Mouse (Mus musculus) limb, embryonic 15.5 days (tissue): ENCODE results near the gene Ltbp2. TPM values are rescaled to one million over a fixed set of nuclear protein-coding genes. Genes with fewer than 3 reads are reported as not detected.

Source experiments
- ATAC-seq: fragments of 200-750 bp; cut with Nextera tagmentation; 2 replicates; pipeline ENCODE4 v1.8.0; 2017; ENCODE audit warnings: low read depth, moderate TSS enrichment; ENCODE audit not compliant: insufficient number of reproducible peaks, low FRiP score, low TSS enrichment
- H3K27ac ChIP-seq: fragments of 300-500 bp; sonication (generic); 2 replicates; pipeline ENCODE4 v1.5.1; 2015; ENCODE audit warnings: moderate library complexity, mild to moderate bottlenecking, inconsistent platforms
- H3K27me3 ChIP-seq: fragments of 300-500 bp; sonication (generic); 2 replicates; pipeline ENCODE4 v1.6.1; 2015; ENCODE audit warnings: inconsistent platforms
- H3K36me3 ChIP-seq: fragments of 300-500 bp; sonication (generic); 2 replicates; pipeline ENCODE4 v1.6.1; 2015; ENCODE audit warnings: inconsistent platforms
- H3K4me1 ChIP-seq: fragments of 300-500 bp; sonication (generic); 2 replicates; pipeline ENCODE4 v1.6.1; 2015; ENCODE audit warnings: inconsistent platforms
- H3K4me2 ChIP-seq: fragments of 300-500 bp; sonication (generic); 2 replicates; pipeline ENCODE4 v1.6.1; 2015; ENCODE audit warnings: mild to moderate bottlenecking, inconsistent platforms
- H3K4me3 ChIP-seq: fragments of 300-500 bp; sonication (generic); 2 replicates; pipeline ENCODE4 v1.5.1; 2015; ENCODE audit warnings: mild to moderate bottlenecking, inconsistent platforms
- H3K9ac ChIP-seq: fragments of 300-500 bp; sonication (generic); 2 replicates; pipeline ENCODE4 v1.6.1; 2015; ENCODE audit warnings: inconsistent platforms
- H3K9me3 ChIP-seq: fragments of 300-500 bp; sonication (generic); 2 replicates; pipeline ENCODE4 v1.6.1; 2016; ENCODE audit warnings: inconsistent platforms
- WGBS: fragments of 180-500 bp; shearing (Covaris S2); methylation state at CpG from one replicate; pipeline ENCODE4 v1.1.7; 2015; 5-methylcytosine and 5-hydroxymethylcytosine counted together
- polyA plus RNA-seq: library from polyadenylated mRNA; unstranded; fragments of >200 nt; fragmentation: Nextera tagmentation; extraction: Ambion mirVana; gene quantifications from 2 replicates; pipeline ENCODE4 v1.2.1, GENCODE M21; 2015

The Ltbp2 gene
- polyA plus RNA-seq = 7.1 and 8.7 TPM in 2 replicates

DNA sequence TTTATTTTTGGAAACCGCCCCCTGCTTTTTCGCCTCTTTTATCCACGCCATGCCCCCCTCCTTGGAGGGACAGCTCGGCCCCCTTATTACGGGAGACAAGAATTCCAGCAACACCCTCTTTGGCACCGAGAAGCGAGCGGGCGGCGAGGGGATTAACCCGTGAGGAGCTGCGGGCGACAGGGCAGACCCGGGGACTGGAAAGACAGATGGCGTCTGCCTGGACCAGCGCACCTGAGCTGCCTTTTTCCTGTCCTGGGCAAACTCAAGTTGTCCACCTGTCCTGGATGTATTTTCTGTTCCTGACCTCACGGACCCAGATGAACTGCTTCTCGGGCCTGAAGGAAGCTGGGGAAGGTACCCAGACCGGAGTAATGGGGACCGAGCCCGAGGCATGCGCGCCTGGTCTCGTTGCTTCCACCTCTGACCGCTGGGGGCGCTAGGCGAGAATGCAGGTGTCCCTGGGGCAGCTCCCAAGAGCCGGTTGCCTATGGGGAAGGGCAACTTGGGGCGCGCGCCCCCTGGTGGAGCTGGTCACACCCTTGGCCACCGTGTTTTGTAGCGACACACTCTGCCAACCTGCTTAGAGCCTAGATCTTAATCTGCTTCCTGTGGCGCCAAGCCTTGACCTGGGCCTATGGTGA, at the start of gene Ltbp2:
Ltbp2 (minus strand) TSS at position 52 of the 641 bp plus-strand sequence.
- 2% methylated on average over 34 of the region's 34 CpGs for WGBS
- Histone ChIP-seq H3K27me3 (peaks cover 60% of the 10 kb centered on the region), H3K4me1 (peaks cover 34% of the 10 kb centered on the region), H3K4me3 (peak within 1 kb of the TSS; percentile 45), H3K36me3 (no peaks in the 10 kb centered on the region), H3K4me2 (peak within 1 kb of the TSS; percentile 65), H3K9ac (0 out of 2 replicates have a peak within 1 kb of the TSS, but pooled peaks have one; percentile 35), H3K9me3 (no peaks in the 10 kb centered on the region), H3K27ac (no peak within 1 kb of the TSS)
- ATAC-seq = 0 out of 2 replicates have a peak, but pooled peaks have one; percentile 22

DNA sequence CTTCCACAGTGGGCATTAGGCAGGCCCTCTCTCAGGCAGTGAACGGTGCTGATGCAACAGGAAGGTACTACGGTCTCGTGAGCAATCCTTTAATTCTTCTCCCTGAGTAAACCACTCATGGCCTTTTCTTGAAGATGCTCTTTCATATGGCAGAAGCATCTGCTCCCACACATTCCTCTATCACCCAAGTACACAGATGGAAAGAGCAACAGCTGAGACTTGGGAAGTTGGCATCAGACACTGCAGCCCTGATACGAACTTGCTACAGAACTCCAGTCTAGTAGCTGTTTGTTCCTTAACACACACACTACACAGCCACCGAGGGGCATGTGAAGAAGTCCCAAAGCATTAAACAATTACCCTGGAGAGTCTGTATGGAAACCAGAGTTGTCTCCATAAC, 48.0 kb upstream of the Ltbp2 start:
- H3K4me1 ChIP-seq = no peaks in the 10 kb centered on the region
- H3K36me3 ChIP-seq = peaks cover 75% of the 10 kb centered on the region
- 90% methylated on average over 5 of the region's 5 CpGs for WGBS
- no peaks in the 10 kb centered on the region for H3K9me3 ChIP-seq
- no peaks in the 10 kb centered on the region for H3K27me3 ChIP-seq
- no peak overlapping the region for H3K9ac ChIP-seq
- ATAC-seq = no peak
- no peak overlapping the region for H3K4me3 ChIP-seq
- no peak overlapping the region for H3K4me2 ChIP-seq
- H3K27ac ChIP-seq = no peak overlapping the region

GRCm38 (mm10) chr12:84921881-84922419, 45.6 kb upstream of the Ltbp2 start:
- Histone ChIP-seq H3K4me2 (no peak overlapping the region), H3K9ac (no peak overlapping the region), H3K4me1 (peaks cover 3% of the 10 kb centered on the region; the same call in 1 of the 2 replicates), H3K27me3 (no peaks in the 10 kb centered on the region), H3K4me3 (no peak overlapping the region), H3K9me3 (no peaks in the 10 kb centered on the region), H3K27ac (no peak overlapping the region), H3K36me3 (peaks cover 70% of the 10 kb centered on the region)
- WGBS = 80% methylated on average over 8 of the region's 8 CpGs
- no peak for ATAC-seq

DNA sequence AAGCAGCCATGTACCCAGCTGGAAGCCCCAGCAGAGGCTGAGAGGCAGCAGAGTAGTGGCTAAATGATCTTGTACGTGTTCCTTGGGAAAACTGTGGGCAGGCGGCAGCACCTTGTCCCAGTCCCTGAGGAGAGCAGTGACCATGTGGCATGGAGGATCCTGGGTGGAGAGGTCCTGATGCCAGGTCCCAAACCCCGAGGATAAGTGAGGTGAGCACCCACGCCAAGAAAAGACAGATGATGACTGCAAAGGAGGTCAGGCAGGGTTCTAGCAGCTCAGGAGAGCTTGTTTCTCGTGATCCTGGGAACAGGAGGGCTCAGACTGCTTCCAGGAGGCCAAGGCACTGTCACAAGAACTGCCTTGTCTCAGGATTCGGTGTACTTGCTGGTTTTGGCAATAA, 42.5 kb upstream of the Ltbp2 start:
- 77% methylated on average over 6 of the region's 6 CpGs for WGBS
- no peak overlapping the region for H3K9ac ChIP-seq
- no peaks in the 10 kb centered on the region for H3K27me3 ChIP-seq
- no peak for ATAC-seq
- peaks cover 22% of the 10 kb centered on the region for H3K4me1 ChIP-seq
- no peak overlapping the region for H3K27ac ChIP-seq
- no peaks in the 10 kb centered on the region for H3K9me3 ChIP-seq
- H3K36me3 ChIP-seq = peaks cover 38% of the 10 kb centered on the region
- H3K4me3 ChIP-seq = no peak overlapping the region
- no peak overlapping the region for H3K4me2 ChIP-seq

- Histone ChIP-seq H3K4me1 (peaks cover 32% of the 10 kb centered on the region), H3K36me3 (peaks cover 33% of the 10 kb centered on the region), H3K9ac (no peak overlapping the region), H3K27ac (no peak overlapping the region), H3K27me3 (no peaks in the 10 kb centered on the region), H3K9me3 (no peaks in the 10 kb centered on the region), H3K4me2 (no peak overlapping the region), H3K4me3 (no peak overlapping the region)
- WGBS = 71% methylated on average over 3 of the region's 3 CpGs
- no peak for ATAC-seq
Observed at GRCm38 (mm10) chr12:84917799-84918198, 41.5 kb upstream of the Ltbp2 start.

DNA sequence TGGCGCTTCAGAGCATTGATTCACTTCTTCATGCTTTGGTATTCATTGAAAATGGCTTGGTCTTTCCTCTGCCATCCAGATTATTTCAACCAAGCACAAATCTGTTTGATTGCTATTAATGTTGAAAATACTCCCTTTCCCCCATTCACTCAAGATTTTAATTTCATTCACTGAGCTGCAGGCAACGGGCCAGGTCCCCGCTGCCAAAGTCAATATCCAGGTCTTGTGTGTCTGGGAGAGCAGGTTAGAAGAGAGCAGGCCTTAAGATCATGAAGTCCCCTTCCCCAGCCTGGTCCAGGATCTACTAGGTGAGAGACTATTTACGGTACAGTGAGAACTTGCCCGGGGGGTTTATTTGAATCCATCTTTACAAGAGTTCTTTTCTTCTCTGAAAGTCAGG, 38.6 kb upstream of the Ltbp2 start:
- Histone ChIP-seq H3K27me3 (no peaks in the 10 kb centered on the region), H3K9me3 (no peaks in the 10 kb centered on the region), H3K27ac (no peak overlapping the region), H3K4me1 (peaks cover 42% of the 10 kb centered on the region), H3K9ac (no peak overlapping the region), H3K36me3 (peaks cover 17% of the 10 kb centered on the region), H3K4me2 (no peak overlapping the region), H3K4me3 (no peak overlapping the region)
- WGBS = 65% methylated on average over 5 of the region's 5 CpGs
- ATAC-seq = no peak

GRCm38 (mm10) chr12:84912652-84913104, 36.3 kb upstream of the Ltbp2 start:
- no peak overlapping the region for H3K9ac ChIP-seq
- no peak overlapping the region for H3K4me3 ChIP-seq
- ATAC-seq = no peak
- H3K4me2 ChIP-seq = no peak overlapping the region
- WGBS = 71% methylated on average over 4 of the region's 4 CpGs
- H3K27ac ChIP-seq = no peak overlapping the region
- H3K9me3 ChIP-seq = no peaks in the 10 kb centered on the region
- peaks cover 42% of the 10 kb centered on the region for H3K4me1 ChIP-seq
- H3K27me3 ChIP-seq = no peaks in the 10 kb centered on the region
- no peaks in the 10 kb centered on the region for H3K36me3 ChIP-seq

DNA sequence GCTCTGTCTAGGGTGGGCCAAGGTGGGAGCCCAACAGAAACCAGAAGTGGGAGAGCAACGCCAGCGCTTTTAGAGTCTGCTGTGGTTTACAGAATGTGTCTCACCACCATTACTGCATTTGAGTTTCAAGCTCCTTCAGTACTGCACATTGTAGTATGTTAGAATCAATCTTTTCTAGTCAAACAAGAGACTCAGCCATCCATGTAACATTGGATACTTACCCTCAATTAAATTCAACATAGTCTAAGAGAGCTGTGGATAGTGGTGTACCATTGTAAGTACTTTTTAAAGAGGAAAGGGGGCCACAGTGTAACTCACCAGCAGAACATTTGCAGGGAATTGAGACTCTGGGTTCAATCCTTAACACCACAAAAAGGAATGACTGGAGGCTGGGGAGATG, 35.3 kb upstream of the Ltbp2 start:
- no peaks in the 10 kb centered on the region for H3K9me3 ChIP-seq
- 80% methylated on average over 2 of the region's 2 CpGs for WGBS
- peaks cover 53% of the 10 kb centered on the region for H3K4me1 ChIP-seq
- no peak for ATAC-seq
- no peak overlapping the region for H3K9ac ChIP-seq
- H3K27ac ChIP-seq = no peak overlapping the region
- no peaks in the 10 kb centered on the region for H3K27me3 ChIP-seq
- no peak overlapping the region for H3K4me3 ChIP-seq
- H3K4me2 ChIP-seq = no peak overlapping the region
- no peaks in the 10 kb centered on the region for H3K36me3 ChIP-seq

- 91% methylated on average over 4 of the region's 4 CpGs for WGBS
Observed at GRCm38 (mm10) chr12:84910066-84910465, 33.7 kb upstream of the Ltbp2 start.

GRCm38 (mm10) chr12:84907627-84908480, 31.5 kb upstream of the Ltbp2 start:
- Histone ChIP-seq H3K27me3 (no peaks in the 10 kb centered on the region), H3K4me2 (no peak overlapping the region), H3K4me3 (no peak overlapping the region), H3K27ac (peak overlapping the region; percentile 72), H3K4me1 (peaks cover 25% of the 10 kb centered on the region), H3K36me3 (no peaks in the 10 kb centered on the region), H3K9ac (no peak overlapping the region), H3K9me3 (no peaks in the 10 kb centered on the region)
- peak; percentile 65 for ATAC-seq
- 48% methylated on average over 10 of the region's 10 CpGs for WGBS

More at GRCm38 (mm10) chr12:84910066-84910465, 33.7 kb upstream of the Ltbp2 start:
- Histone ChIP-seq H3K9ac (no peak overlapping the region), H3K36me3 (no peaks in the 10 kb centered on the region), H3K27me3 (no peaks in the 10 kb centered on the region), H3K4me2 (no peak overlapping the region), H3K4me3 (no peak overlapping the region), H3K9me3 (no peaks in the 10 kb centered on the region), H3K4me1 (peaks cover 46% of the 10 kb centered on the region), H3K27ac (no peak overlapping the region)
- ATAC-seq = no peak

DNA sequence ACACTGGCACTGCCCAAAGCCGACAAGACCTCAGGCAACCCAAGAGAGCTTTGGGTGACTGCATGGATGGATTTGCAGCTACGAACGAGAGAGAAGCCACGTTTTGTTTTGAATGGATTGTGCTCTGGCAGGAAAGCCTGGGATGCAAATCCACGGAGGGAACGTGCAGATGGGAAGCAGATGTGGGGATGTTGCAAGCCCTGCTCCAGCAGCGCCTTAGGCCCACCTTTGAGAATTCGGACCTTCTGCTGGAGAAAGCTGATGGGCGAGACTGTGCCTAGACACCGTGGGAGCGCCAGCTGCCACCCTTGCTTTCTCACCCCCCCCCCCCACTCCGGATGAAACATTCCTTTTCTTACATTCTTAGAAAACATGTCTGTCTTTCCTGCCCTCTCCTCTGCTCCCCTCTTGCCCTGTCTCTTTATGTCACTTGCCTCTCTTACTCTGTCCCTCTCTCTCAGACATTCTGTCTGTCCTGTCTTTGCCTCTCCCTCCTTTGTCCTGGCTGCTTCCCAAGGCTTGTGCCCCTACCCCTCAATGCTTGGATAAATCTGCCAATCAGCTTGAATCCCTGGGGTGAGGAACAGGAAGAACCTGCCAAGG, 30.8 kb upstream of the Ltbp2 start:
- no peak overlapping the region for H3K9ac ChIP-seq
- ATAC-seq = 0 out of 2 replicates have a peak, but pooled peaks have one; percentile 43
- no peaks in the 10 kb centered on the region for H3K9me3 ChIP-seq
- WGBS = 47% methylated on average over 12 of the region's 12 CpGs
- H3K4me1 ChIP-seq = peaks cover 23% of the 10 kb centered on the region
- no peak overlapping the region for H3K4me2 ChIP-seq
- H3K27ac ChIP-seq = peak overlapping the region; percentile 72
- no peaks in the 10 kb centered on the region for H3K36me3 ChIP-seq
- no peaks in the 10 kb centered on the region for H3K27me3 ChIP-seq
- no peak overlapping the region for H3K4me3 ChIP-seq
